Mouse (Mus musculus) G1E (cell line): ENCODE results near the gene Ptpn3.

Source experiments
- CTCF ChIP-seq: IDR thresholded peaks from 2 replicates; pipeline ENCODE4 v1.5.1; 2012; ENCODE audit warnings: low read depth, low read length, inconsistent platforms, mixed read lengths
- GATA2 ChIP-seq: IDR thresholded peaks from 2 replicates; pipeline ENCODE4 v1.6.1; 2012; ENCODE audit warnings: low read depth, low read length, inconsistent platforms, borderline replicate concordance
- TAL1 ChIP-seq: conservative IDR thresholded peaks from 2 replicates; pipeline ENCODE4 v1.6.1; 2012; ENCODE audit warnings: low read depth, low read length, inconsistent platforms, mixed read lengths

DNA sequence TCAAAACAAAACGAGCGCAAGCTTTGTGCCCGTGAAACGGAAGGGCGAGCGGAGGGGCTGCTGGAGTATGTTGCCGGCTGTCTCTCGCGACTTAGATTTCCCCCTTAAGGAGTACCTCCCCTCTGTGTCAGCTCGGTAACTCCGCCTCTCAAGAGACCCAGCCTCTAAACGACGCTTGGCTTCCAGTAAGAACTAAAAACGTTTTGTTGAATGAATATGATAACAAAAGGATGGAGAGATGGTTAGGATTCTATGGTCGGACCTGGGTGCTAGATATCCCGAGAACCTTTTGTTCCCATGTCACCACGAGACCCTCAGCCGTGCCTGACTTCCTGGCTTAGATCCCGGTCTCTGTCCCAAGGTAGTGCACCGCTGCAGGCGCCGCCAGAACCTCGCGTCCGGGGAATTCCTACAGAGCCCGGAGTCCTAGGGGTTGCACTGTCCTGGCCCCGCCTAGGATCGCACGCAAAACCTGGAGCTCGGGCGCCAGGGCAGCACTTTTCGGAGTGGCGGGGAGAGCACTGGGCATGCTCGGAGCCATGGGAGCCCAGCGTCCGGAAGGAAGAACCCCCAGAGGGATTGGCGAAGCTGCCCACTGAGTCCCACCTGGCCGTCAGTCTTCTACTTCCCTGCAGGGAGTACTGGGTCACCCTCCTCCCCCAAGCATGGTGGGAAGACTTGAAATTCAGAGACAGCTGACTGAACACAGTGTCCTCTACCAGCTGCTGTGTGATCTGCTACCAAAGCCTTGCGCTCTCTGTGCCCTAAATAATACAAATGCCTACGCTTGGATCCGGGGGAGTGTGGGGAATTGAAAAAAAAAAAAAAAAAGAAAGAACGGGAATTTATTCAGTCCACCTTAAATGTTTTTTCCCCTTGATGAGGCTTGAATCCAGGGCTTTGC is at the start of gene Ptpn3:
- TF ChIP-seq TAL1, result no peak
- TF ChIP-seq CTCF, result no peak
- no peak for TF ChIP-seq GATA2
